In the genomic region with DNA sequence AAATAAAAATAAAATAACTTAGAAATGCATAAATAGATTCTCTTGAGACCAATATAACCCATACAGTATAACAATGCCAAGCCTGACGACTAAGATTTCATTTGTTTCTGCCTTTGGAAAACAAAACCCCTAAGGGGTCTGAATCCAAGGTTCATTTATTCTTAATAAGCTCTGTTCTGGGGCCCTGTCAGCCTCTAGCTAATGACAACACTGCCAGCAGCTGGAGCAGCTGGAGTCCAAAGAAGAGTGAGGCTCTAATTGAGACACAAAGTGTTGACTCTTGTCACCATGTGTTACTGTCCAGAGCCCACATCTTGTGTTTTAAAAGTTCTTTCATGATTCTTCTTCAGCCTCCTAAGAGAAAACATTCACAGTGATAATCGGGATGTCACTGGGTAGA, we compare ENCODE assay signal across 22 mouse cellular contexts.
"Had no signal": no experiment of that assay in that cellular context is flagged by ENCODE, and none has a peak within 500 bp of the region (broad histone marks: within the 10 kb centered on the region; RNA-seq: fewer than 3 reads in every experiment).

No protein-coding gene starts in this region.

- H3K27ac ChIP-seq: kidney, postnatal 0 days; layer of hippocampus, adult 2 months; limb, embryonic 10.5 days; limb, embryonic 13.5 days; liver, embryonic 12.5 days; liver, embryonic 15.5 days; lung, embryonic 15.5 days; stomach, postnatal 0 days had no signal

- H3K4me3 ChIP-seq: layer of hippocampus, adult 2 months; limb, embryonic 10.5 days; limb, embryonic 13.5 days; liver, embryonic 12.5 days; liver, embryonic 15.5 days; lung, embryonic 15.5 days; megakaryocyte, embryonic 14.5 days; myocyte had no signal

- DNase-seq: kidney, adult 2 months; kidney, postnatal 25 days; layer of hippocampus, adult 9-11 months; liver; lung, adult 18-20 months; lung, postnatal 10 days; lung, postnatal 36 days; thymus, adult 2 months; thymus, postnatal 14 days; thymus, postnatal 4 days had no signal

- H3K9ac ChIP-seq: limb, embryonic 13.5 days; liver, embryonic 12.5 days; liver, embryonic 15.5 days; lung, embryonic 15.5 days had no signal

- H3K4me1 ChIP-seq: limb, embryonic 10.5 days; limb, embryonic 13.5 days; liver, embryonic 12.5 days; liver, embryonic 15.5 days; lung, embryonic 15.5 days; megakaryocyte, embryonic 14.5 days had no signal

- H3K9me3 ChIP-seq: limb, embryonic 10.5 days; limb, embryonic 13.5 days; liver, embryonic 12.5 days; liver, embryonic 15.5 days; lung, embryonic 15.5 days had no signal

- H3K27me3 ChIP-seq: limb, embryonic 13.5 days; liver, embryonic 12.5 days; liver, embryonic 15.5 days; lung, embryonic 15.5 days; megakaryocyte, embryonic 14.5 days had no signal

- ATAC-seq: intestine, postnatal 0 days; liver, embryonic 12.5 days had no signal

- H3K36me3 ChIP-seq: limb, embryonic 10.5 days; limb, embryonic 13.5 days; liver, embryonic 12.5 days; liver, embryonic 15.5 days; lung, embryonic 15.5 days had no signal

- H3K4me2 ChIP-seq: limb, embryonic 13.5 days; liver, embryonic 12.5 days; liver, embryonic 15.5 days; lung, embryonic 15.5 days; midbrain, embryonic 11.5 days had no signal
